Comparison of ENCODE assay signal across 8 mouse cellular contexts in genomic region chr13:32800859-32801258, GRCm38 (mm10). TPM values are rescaled to one million over a fixed set of nuclear protein-coding genes. Genes with fewer than 3 reads are reported as not detected.
DNase-seq lines count a peak whose midpoint lies in the region; ATAC-seq lines count a peak whose summit lies in the region.

No protein-coding gene starts in this region.

- H3K4me2 ChIP-seq in hindbrain, embryonic 13.5 days, result peak overlapping the region; percentile 58
- H3K4me2 ChIP-seq in stomach, embryonic 15.5 days, result peak overlapping the region; percentile 67

- DNase-seq in heart, embryonic 10.5 days (ENCODE audit: low spot score), result no peak
- DNase-seq in heart, adult 8-10 months (ENCODE audit: low spot score), result no peak
- peak; percentile 18 for DNase-seq in R1 (ENCODE audit: low read depth, low spot score)
- peak; percentile 25 for DNase-seq in lung, postnatal 25 days (ENCODE audit: low spot score)
- no peak for DNase-seq in adrenal gland, adult 8-10 months
- DNase-seq in left cerebral cortex, adult 11 months (ENCODE audit: low spot score), result no peak

- peaks cover 6% of the 10 kb centered on the region; the same call in 1 of the 2 replicates for H3K36me3 ChIP-seq in heart, embryonic 10.5 days
- no peaks in the 10 kb centered on the region for H3K36me3 ChIP-seq in hindbrain, embryonic 13.5 days
- H3K36me3 ChIP-seq in stomach, embryonic 15.5 days, result no peaks in the 10 kb centered on the region

- H3K9me3 ChIP-seq in heart, embryonic 10.5 days, result no peaks in the 10 kb centered on the region
- no peaks in the 10 kb centered on the region for H3K9me3 ChIP-seq in hindbrain, embryonic 13.5 days
- no peaks in the 10 kb centered on the region for H3K9me3 ChIP-seq in stomach, embryonic 15.5 days

- ATAC-seq in hindbrain, embryonic 13.5 days (ENCODE audit: low FRiP score), result no peak
- no peak for ATAC-seq in stomach, embryonic 15.5 days (ENCODE audit: insufficient read depth, low FRiP score, low read depth)

- no peak overlapping the region; the same call in 1 of the 2 replicates for H3K9ac ChIP-seq in hindbrain, embryonic 13.5 days
- no peak overlapping the region for H3K9ac ChIP-seq in stomach, embryonic 15.5 days

- H3K27ac ChIP-seq in heart, embryonic 10.5 days, result peak overlapping the region; percentile 95
- H3K27ac ChIP-seq in hindbrain, embryonic 13.5 days, result peak overlapping the region; percentile 79; the same call in 1 of the 2 replicates
- H3K27ac ChIP-seq in stomach, embryonic 15.5 days, result 0 out of 2 replicates have a peak overlapping the region, but pooled peaks have one; percentile 53

- no peaks in the 10 kb centered on the region for H3K27me3 ChIP-seq in heart, embryonic 10.5 days (ENCODE audit: insufficient read depth, poor library complexity, severe bottlenecking)
- H3K27me3 ChIP-seq in hindbrain, embryonic 13.5 days, result no peaks in the 10 kb centered on the region
- H3K27me3 ChIP-seq in stomach, embryonic 15.5 days (replicated peaks), result no peaks in the 10 kb centered on the region

- H3K4me1 ChIP-seq in heart, embryonic 10.5 days, result peaks cover 24% of the 10 kb centered on the region
- peaks cover 31% of the 10 kb centered on the region for H3K4me1 ChIP-seq in hindbrain, embryonic 13.5 days (replicated peaks)
- peaks cover 12% of the 10 kb centered on the region for H3K4me1 ChIP-seq in stomach, embryonic 15.5 days

- H3K4me3 ChIP-seq in heart, embryonic 10.5 days, result peak overlapping the region; percentile 84
- peak overlapping the region; percentile 74 for H3K4me3 ChIP-seq in hindbrain, embryonic 13.5 days
- no peak overlapping the region; the same call in 1 of the 2 replicates for H3K4me3 ChIP-seq in stomach, embryonic 15.5 days (replicated peaks)

RNA-seq across cellular contexts. Expression of gene Wrnip1, which starts 1.0 kb away (rescaled TPM):
- 20.6 and 30.0 TPM in 2 replicates for polyA plus RNA-seq in heart, embryonic 10.5 days (2016; fragmentation: Nextera tagmentation; extraction: Ambion mirVana)
- total RNA-seq in heart, adult 8-10 months (2022), result 10 to 100 TPM; 17.0 to 24.1 (median 21.1) TPM
- polyA plus RNA-seq in hindbrain, embryonic 13.5 days (2015; fragmentation: Nextera tagmentation; extraction: Ambion mirVana), result 24.3 and 27.5 TPM in 2 replicates
- 29.1 and 29.2 TPM in 2 replicates for polyA plus RNA-seq in stomach, embryonic 15.5 days (2015; fragmentation: Nextera tagmentation; extraction: Ambion mirVana)
- 10 to 100 TPM; 33.1 to 50.4 (median 42.2) TPM for total RNA-seq in adrenal gland, adult 8-10 months (2022)

RNA-seq across cellular contexts. Expression of gene D930007J09Rik, which starts 1.8 kb away (rescaled TPM):
- polyA plus RNA-seq in heart, embryonic 10.5 days (2016; fragmentation: Nextera tagmentation; extraction: Ambion mirVana), result not detected in 2 replicates
- total RNA-seq in heart, adult 8-10 months (2022), result not detected
- not detected in 2 replicates for polyA plus RNA-seq in hindbrain, embryonic 13.5 days (2015; fragmentation: Nextera tagmentation; extraction: Ambion mirVana)
- polyA plus RNA-seq in stomach, embryonic 15.5 days (2015; fragmentation: Nextera tagmentation; extraction: Ambion mirVana), result not detected in 2 replicates
- total RNA-seq in adrenal gland, adult 8-10 months (2022), result under 1 TPM in 1 of 4 experiments, not detected in 3; 0.75 TPM

RNA-seq across cellular contexts. Expression of gene Mylk4, which starts 17.1 kb away (rescaled TPM):
- polyA plus RNA-seq in heart, embryonic 10.5 days (2016; fragmentation: Nextera tagmentation; extraction: Ambion mirVana), result 0.07 TPM in 1 of 2 replicates, not detected in the other
- 100 to 1,000 TPM; 269 to 374 (median 349) TPM for total RNA-seq in heart, adult 8-10 months (2022)
- polyA plus RNA-seq in hindbrain, embryonic 13.5 days (2015; fragmentation: Nextera tagmentation; extraction: Ambion mirVana), result 0.05 TPM in 1 of 2 replicates, not detected in the other
- 0.22 and 0.24 TPM in 2 replicates for polyA plus RNA-seq in stomach, embryonic 15.5 days (2015; fragmentation: Nextera tagmentation; extraction: Ambion mirVana)
- total RNA-seq in adrenal gland, adult 8-10 months (2022), result under 1 TPM in 1 of 4 experiments, not detected in 3; 0.05 TPM

RNA-seq across cellular contexts. Expression of gene Serpinb1a, which starts 50.1 kb away (rescaled TPM):
- 2.3 and 2.6 TPM in 2 replicates for polyA plus RNA-seq in heart, embryonic 10.5 days (2016; fragmentation: Nextera tagmentation; extraction: Ambion mirVana)
- 1 to 10 TPM; 3.6 to 7.7 (median 5.9) TPM for total RNA-seq in heart, adult 8-10 months (2022)
- 1.2 and 1.4 TPM in 2 replicates for polyA plus RNA-seq in hindbrain, embryonic 13.5 days (2015; fragmentation: Nextera tagmentation; extraction: Ambion mirVana)
- 74.9 and 94.2 TPM in 2 replicates for polyA plus RNA-seq in stomach, embryonic 15.5 days (2015; fragmentation: Nextera tagmentation; extraction: Ambion mirVana)
- 100 to 1,000 TPM in 1 of 4 experiments, 10 to 100 TPM in 1, 1 to 10 TPM in 2; 5.5 to 130 (median 37.7) TPM for total RNA-seq in adrenal gland, adult 8-10 months (2022)

Comparison
In these comparisons a context has a peak if more than half of its experiments do, and no peak if none do; other contexts are left out.
1. DNase-seq: peak in R1 (single experiment) and lung, postnatal 25 days (single experiment); none in heart, embryonic 10.5 days (single experiment), heart, adult 8-10 months (single experiment), adrenal gland, adult 8-10 months (single experiment) and left cerebral cortex, adult 11 months (single experiment).
2. Peak in every context shown above with its lines, with median percentiles within 50 percentile points of each other: H3K27ac ChIP-seq.